Mouse (Mus musculus) frontal cortex, postnatal 10 days (tissue): ENCODE results near the gene Arhgef18.

Experiments used
- DNase-seq, 2 experiments: peaks; one replicate each; pipeline ENCODE4 v3.0.0; 2022; ENCODE audit warnings: low spot score in 2 of 2, mixed read lengths in 1 of 2

Arhgef18 gene

DNA sequence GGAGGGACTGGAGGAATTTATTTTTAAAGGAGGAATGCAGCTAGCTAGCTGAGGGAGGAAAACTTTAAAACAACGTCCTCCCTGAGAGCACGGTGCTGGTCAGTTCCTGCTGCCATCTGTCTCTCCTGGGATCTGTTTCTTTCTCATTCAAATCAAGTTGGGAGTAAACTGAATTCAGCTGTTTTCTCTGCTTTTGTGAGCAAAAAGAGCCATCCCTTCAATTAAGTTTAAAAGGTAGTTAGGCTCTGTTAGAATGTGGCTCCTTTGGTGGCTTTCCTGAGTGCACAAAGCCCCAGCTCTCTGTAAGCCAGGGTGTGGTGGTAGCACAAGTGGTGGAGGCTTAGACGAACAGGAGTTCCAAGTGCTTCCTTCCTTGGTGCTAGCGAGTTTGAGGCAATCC lies 2.4 kb downstream of the Arhgef18 start:
- no peak for DNase-seq

DNA sequence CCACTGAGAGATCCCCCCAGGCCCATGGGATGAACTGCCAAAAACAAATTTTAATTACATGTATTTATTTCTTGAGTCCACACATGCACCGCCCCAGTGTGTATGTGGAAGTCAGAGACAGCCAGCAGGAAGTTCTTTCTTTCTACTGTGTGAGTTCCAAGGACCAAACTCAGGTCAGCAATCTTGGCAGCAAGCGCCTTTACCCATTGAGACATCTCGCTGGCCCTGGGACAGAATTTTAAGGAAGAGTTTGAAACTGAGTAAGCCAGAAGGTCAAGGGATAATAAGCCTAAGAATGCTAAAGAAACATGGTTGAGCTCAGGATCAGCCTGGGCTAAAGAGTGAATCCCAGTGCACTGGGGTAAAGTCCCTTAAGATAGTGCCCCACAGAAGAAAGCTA lies 4.8 kb downstream of the Arhgef18 start:
- DNase-seq, result no peak

DNA sequence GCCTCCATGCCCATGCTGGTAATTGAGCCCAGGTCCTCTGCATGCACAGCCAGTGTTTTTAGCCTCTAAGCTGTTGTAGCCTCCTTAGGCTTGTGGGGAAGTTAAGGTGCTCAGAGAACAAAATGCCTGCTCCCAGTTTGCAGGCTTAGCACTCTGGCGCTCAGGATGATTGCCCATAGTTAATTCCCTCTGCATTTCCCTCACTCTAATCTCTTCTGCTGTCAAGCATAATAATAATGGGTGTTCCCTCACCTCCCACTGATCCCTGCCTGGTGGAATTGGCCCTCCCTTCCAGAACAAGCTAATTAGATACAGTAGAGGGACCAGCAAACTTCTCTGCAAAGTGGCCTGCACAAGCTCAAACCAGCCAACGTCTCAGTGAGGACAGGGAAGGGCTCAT lies 7.7 kb downstream of the Arhgef18 start:
- DNase-seq, result no peak

DNA sequence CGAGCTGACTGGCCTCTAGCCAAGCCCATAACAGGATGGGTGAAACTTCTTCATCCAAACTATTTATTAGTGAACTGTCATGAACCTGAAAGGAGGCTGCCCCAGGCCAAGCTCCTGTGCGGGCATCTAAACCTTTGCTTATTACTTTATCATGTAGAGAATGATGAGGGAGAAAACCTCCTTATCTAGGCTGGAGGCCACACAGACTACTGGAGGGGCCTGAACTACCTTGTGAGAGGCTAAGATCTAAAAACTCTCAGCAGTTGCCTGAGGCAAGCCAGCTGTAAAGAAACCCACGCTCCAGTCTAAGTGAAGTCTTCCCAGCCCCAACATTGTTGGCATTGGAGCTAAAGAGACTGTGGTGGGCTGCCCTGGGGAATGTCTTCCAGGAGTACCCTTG lies 14.6 kb downstream of the Arhgef18 start:
- DNase-seq, result no peak

DNA sequence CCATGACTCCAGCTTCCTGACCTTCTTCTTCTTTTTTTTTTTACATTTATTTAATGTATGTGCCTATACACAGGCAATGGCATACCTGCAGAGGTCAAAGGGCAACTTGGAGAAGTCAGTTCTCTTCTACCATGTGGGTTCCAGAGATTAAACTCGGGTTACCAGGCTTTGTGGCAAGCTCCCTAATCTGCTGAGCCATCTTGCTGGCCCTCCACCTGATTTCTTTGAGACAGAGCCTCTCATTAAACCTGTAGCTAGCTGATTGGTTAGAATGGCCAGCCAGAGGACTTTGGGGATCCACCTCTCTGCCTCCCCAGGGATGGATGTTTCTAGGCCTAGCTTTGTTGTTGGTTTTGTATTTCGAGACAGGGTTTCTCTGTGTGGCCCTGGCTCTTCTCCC lies 18.3 kb downstream of the Arhgef18 start:
- no peak for DNase-seq

DNA sequence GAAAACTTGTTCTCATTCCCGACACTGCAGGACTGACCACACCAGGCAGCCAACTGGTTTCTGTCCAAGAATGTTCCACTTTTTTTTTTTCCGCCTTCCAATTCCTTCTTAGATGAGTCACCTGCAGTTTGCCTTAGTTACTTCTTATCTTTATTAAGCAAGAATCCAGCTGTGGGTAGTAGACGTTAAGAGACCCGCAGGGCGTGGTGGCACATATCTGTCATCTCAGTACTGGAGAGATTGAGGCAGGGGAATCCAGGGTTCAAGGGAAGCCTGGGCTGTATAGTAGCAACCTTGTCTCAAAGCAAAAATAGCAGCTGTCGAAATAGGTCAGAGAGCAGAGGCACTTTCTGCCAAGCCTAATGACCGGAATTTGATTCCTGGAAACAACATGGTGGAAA lies 19.1 kb downstream of the Arhgef18 start:
- no peak for DNase-seq

DNA sequence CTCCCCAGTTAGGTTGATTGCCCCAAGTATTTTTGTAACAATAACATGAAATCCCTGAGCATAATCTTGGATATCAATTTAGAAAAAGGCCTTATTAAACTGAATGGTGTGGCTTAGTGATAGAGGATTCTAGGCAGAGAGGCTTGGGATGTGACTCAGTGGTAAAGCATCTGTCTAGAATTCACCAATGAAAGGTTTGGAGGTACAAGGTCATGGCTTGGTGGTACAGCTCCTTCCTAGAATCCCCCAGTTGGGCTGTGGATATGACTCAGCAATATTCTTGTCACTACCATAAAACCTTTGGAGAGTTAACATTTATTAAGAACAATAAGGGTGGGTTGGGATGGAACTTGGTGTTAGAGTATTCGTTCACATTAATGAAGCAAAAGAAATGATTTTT lies 20.0 kb downstream of the Arhgef18 start:
- no peak for DNase-seq

DNA sequence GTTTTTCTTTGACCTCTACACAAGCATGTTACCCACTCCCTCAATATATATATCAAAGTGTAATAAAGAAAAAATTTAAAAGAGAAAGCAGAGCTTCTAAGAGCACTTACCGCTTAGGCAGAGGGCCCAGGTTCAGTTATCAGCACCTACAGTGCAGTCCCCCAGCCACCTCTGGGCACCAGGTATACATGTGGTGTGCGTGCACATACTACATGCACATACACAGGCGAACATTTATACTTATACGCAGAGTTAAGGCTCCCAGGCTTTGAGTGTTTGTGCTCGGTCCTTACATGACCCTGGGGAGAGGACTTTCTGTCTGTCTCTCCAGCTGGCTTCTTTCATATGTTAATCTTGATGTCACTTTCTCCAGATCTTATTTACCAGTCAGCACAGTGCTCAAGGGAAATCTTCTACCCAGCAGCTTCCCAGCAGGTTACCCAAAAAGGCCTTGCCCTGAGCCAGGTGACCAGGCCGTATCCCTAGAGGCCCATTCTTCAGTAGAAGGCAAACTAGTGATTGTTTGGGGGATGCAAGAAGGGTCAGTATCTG lies 21.9 kb downstream of the Arhgef18 start:
- no peak for DNase-seq

DNA sequence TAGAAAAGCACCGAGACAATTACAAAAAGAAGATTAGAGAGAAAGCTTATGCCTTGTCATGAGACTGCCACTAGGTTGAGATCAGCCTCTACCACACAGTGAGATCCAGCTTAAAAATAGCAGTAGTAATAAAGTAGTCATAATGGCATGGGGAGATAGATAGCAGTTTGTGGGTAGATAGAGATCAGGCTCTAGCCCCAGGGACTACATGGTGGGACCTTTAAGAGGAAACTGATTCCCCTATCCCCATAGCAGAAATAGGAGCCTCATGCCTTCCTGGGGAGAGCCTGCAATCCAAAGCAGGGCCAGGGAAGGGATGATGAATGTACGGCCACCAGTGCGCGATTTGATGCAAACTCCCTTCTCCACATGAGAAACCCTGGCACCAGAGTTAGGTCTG lies 22.5 kb downstream of the Arhgef18 start:
- no peak for DNase-seq

DNA sequence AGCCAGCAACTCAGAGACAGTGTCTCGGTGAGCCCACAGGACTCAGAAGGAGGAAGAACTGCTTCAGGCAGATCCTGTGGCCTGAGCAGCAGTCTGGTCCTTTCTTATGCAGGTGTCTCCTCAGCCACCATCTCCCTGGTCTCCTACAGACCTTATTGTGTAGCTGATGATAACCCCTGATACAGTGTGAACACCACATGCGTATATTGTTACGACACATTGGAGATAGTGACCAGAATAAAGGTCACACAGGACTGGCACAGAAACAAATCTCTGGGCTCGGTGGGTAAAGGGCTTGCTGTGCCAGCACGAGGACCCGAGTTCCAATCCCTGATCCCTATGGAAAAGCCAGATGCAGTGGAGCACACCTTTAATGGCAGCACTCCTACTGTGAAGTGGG lies 22.9 kb downstream of the Arhgef18 start:
- no peak for DNase-seq

DNA sequence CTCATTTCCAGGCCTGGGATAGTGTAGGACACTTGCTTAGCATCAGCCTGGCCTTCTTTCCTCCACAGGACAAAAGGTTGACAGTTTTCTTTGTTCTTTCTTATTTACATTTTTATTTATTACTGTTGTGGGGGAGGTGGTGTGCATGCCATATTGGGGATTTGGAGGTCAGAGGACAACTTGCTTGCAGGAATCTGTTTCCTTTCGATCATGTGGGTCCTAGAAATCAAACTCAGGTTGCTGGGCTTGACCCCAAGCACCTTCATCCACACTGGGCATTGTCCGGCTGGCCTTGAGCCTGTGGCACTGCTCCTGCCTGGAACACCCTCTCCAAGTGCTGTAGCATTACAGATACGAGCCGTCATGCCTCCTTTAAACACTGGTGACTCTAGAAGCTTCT lies 24.0 kb downstream of the Arhgef18 start:
- DNase-seq, result no peak

DNA sequence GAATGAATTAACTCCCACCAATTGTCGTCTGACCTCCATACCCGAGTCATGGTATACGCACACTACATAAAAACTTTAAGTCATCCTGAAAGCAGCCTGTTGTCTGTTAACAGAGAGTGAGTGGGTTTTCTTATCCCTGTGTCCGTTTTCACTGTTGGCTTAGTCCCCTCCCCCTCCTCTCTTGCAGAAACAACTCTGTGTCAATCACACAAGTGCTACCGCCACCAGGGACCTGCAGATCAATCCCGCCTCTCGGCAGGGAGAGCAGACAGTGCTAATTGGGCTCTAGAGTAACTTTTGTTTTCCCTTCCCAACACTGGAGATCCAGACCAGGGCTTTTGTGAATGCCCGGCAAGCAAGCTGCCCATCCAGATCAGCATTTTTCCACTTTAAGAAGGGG lies 24.6 kb downstream of the Arhgef18 start:
- DNase-seq, result no peak

DNA sequence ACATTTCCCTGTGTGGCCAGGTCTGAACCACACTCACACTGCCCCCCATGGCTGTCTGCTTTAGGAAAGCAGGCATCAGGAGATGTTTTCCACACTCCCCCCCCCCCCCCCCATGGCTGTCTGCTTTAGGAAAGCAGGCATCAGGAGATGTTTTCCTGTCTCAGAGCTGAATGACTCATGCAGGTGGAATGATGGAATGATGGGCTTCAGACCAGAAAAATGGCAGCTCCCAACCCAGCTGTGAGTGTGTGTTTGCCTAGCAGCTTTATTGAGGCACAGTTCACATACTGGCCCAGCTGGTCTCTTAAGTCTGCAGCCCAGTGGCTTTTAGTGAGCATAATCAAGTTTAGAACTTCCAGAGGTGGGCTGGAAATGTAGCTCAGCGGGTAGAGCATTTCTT lies 25.3 kb downstream of the Arhgef18 start:
- DNase-seq, result no peak

DNA sequence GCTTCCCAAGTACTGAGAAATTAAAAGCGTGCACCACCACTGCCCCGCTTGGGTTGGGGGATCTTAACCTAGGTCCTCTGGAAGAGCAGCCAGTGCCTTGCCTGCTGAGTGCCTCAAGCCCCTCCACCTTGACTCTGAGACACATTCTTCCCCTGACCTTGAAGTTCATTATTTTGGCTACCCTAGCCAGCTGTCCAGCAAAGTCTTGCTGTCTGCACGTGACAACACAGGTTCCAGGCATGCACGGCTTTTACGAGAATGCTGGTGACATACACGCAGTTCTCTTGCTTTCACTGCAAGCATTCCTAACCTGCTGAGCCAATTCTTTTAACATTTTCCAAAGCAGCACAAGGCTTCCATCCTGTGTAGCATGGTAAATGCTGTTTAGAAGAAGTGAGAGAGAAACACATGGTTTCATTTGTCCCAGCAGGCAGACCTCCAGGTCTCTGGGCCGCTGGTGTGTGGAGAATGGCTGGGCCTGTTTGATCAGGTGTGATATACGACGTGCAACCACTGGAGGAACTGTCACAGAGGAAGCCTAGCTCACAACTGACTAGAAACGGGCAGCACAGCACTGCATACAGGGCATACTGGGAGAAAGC lies 27.4 kb downstream of the Arhgef18 start:
- no peak for DNase-seq

DNA sequence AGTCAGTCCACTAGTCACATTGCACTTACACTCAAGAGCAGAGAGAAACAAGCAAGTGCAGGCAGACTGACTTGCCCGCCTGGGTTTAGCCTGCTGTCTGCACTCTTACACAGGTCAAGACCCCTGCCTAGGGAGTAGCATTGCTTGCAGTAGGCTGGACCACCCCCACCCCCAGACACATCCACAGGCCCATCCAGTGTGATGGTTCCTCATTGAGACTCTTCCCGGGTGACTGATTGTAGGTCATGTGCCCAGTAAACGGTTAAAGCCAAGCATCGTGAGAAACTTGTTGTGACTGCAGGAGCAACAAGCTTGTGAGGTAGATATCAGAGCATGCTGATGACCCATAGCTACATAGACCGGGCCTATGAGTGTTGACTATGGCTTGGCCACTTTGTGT lies 28.7 kb downstream of the Arhgef18 start:
- DNase-seq, result no peak

DNA sequence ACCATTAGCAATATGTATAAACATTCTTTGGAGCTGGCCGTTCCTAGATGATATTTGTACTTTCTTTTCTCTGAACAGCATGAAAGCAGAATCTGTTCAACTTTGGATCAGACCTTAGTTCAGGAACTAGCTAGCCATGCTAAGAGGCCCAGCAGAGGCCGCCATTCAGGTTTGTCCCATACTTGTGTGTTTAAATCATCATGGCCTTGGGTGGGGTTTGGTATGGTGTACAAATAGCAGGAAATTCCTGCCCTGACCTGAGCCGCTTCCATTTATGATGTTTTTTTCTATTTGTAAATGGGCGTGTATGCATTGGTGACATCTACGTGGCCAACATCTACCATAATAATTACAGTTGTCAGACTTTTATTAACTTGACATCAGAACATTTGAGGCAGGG lies 32.4 kb downstream of the Arhgef18 start:
- DNase-seq, result no peak

DNA sequence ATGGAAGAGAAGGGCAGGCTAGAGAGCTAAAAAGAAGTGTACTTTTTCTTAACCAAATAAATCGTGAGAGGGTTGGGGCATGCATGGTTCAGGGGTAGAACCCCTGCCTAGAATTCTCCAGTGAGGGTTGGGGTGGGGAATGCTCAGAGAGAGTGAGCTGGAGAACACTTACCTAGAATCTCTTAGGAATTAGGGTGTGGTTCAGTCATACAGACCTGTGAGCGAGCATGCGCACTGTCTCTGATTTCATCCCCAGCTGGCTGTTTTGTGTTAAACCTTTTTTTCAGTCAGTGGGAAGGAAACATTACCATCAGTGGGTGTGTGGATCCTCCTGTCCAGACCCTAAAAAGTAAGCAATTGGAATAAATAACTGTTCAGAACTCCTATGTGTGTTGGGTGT lies 33.4 kb downstream of the Arhgef18 start:
- DNase-seq, result no peak

DNA sequence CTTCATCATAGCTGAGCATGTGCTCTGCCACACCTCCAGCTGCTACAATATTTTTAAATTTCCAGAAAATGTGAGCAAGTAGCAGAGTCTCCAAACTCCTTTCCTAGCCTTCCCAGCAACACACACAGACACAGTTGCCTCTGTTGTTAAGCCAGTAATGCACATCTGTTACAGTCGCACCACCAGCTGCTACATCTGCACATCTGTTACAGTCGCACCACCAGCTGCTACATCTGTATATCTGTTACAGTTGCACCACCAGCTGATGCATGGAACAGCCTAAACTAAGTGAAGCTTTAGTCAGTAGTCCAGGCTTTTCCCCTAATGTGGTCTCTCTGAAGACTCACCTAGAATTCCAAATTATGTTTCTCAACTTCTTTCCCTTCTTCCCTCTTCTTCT lies 35.6 kb downstream of the Arhgef18 start:
- DNase-seq, result no peak

DNA sequence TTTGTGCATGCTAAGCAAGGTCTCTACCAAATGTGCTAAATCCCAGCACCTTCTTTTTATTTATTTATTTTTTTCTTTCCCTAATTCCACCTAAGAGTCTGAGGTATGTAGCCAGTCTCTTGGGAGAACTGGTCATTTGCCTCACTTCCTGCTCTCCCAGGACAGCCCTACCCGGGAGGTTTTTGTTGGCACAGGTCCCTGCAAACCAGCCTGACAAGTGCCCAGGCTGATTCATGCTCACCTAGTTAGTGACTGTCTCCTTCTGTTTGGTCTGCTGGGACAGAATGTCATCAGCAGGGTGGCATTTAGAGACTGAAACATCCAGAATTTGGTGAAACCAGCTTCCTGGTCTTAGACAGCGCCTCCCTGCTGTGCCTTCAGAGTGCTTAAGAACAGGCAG lies 37.2 kb downstream of the Arhgef18 start:
- no peak for DNase-seq

DNA sequence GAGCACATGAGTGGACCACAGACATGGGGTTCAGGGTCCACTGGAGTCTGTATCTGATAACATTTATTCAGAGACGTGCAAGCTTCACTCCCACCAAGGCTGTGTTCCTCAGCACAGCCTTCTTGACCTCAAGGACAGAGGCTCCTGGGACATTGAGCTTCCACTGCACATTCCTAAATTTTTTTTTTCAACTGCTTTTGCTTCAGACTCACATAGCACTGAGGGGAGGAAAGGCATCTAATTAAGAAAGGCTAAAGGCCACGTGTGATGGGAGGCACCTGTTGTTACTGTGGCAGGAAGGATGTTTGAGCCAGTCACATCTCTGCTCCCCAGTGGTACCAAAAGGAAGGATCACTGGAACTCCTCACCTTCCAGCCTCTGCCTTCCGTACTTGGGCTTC lies 38.3 kb downstream of the Arhgef18 start:
- DNase-seq, result no peak

DNA sequence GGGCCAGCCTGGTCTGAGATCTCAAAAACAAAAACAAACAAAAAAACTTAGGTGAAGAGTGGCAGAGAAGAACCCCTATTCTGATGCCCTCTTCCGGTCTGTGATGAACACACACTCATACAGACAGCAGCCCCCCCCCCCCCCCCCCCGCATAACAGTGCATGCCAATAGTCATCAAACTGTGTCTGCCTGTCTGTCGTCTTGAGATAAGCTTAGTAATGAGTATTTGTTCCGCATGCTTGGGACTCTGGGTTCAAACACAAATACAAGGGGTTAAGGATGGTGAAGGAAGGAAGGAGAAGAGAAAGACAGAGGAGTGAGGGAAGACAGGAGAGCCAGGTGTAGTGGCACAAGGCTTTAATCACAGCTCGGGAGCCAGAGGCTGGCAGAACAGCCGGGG lies 43.7 kb downstream of the Arhgef18 start:
- DNase-seq, result no peak

DNA sequence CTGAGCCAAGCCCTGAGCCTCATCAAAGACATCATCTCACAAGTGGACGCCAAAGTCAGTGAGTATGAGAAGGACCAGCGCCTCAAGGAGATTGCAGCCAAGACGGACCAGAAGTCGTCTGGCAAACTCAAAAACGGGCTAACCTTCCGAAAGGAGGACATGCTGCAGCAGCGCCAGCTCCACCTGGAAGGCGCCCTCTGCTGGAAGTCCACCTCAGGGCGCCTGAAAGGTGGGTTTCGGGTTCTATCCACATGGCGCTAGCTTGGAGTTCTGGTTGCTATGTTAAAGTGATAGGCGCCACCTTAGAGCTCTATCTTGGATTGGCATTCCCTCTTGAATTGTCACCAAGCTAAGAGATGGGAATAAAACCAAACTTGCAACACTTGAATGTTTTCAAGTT lies 46.7 kb downstream of the Arhgef18 start:
- no peak for DNase-seq

DNA sequence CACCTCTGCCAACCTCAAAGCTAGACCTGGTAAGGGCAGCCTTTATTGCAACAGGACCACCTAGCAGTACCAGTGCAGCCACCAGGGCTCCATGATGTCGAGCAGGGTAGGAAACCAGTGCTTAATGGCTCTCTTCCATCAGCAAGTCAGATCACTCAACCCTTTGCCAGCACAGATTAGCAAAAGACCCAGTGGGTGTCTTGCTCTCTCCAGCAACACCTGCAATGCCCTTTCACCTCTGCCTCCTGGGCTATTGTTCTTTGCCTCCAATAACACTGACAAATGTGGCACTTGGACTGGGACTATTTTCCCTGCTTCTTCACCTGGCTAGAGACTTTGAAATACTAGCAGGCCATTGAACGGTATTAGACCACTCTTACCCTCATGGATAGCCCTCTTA lies 56.4 kb downstream of the Arhgef18 start:
- no peak for DNase-seq

DNA sequence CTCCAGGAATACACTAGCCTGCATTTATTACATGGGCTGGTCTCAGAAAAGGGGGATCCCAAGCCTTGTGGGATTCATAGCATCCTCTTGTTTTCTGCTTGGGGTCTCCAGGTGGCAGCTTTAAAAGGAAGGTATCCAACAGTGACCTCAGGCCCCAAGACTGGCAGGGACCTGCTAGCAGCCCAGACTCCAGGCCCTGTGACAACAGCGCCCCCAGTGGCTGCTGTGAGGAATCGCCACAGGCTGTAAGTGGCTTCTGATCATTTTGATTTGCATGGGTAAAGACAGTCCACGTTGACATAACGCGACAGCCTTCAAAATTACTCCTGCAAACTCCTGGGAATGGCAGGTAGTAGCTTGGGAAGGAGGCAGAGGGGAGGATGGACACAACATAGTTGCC lies 57.9 kb downstream of the Arhgef18 start:
- no peak for DNase-seq
